Mouse (Mus musculus): Measurements from ENCODE around the gene Polr1c.
A peak's percentile ranks its signal among the peaks of the same experiment; 100 is the strongest.

DNA sequence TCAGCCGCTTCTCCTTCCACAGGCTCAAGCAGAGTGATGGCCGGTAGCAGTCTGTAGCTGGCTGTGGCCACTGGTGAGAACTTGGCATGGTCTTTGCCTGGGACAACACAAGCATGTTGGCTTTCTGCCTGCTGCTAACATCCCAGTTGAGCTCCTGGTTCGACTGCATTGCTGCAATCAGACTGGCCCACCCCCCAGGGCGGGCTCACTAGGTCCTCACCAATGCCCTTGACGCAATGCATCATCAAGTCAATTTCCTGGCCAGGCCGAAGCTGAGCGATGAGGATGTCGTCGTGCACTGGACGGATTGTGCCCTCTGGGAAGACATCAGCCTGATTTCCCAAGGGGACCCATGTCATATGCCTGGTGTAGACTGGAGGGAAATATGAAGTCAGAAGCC, 3.3 kb downstream of the Polr1c start:
- TF ChIP-seq HCFC1 (IDR thresholded peaks at IDR 0.05; ENCODE audit: low read depth, low read length), result no peak
- TF ChIP-seq POLR2AphosphoS2 (IDR thresholded peaks at IDR 0.05; ENCODE audit: low read length), result peak; percentile 56; the same call in 1 of the 2 replicates
- TF ChIP-seq SIN3A (IDR thresholded peaks at IDR 0.05; ENCODE audit: low read length), result no peak
- peak in 1 of 2 experiments; percentile 45; a peak in 1 of 4 replicates for TF ChIP-seq POLR2A (IDR thresholded peaks at IDR 0.05; ENCODE audit: control insufficient read depth in 1 of 2, insufficient read depth in 1 of 2, low read depth in 1 of 2, low read length in 2 of 2, poor library complexity in 1 of 2)
- TF ChIP-seq CTCF (IDR thresholded peaks at IDR 0.05 in 2 of 3, conservative IDR thresholded peaks at IDR 0.05 in 1 of 3; ENCODE audit: control insufficient read depth in 1 of 3, insufficient read depth in 1 of 3, low read depth in 2 of 3, low read length in 3 of 3, poor library complexity in 1 of 3, severe bottlenecking in 1 of 3), result no peak

Data from MEL (cell line).